Mouse (Mus musculus): Measurements from ENCODE around the gene Tcl1b4.
"Not testable (repeated sequence)": the region's sequence is repeated elsewhere in the genome, so short reads cannot be mapped to it uniquely, and the experiment has no call there.

The Tcl1b4 gene

GRCm38 (mm10) chr12:105201657-105202056 lies at the start of gene Tcl1b4:
TSS of gene Tcl1b4 (plus strand) at chr12:105201957.
- not testable (repeated sequence) for DNase-seq

GRCm38 (mm10) chr12:105155286-105155685 lies 46.5 kb upstream of the Tcl1b4 start:
- not testable (repeated sequence) for DNase-seq

- DNase-seq = no peak
Measured at GRCm38 (mm10) chr12:105158842-105159241, 42.9 kb upstream of the Tcl1b4 start.

GRCm38 (mm10) chr12:105159390-105159789 lies 42.4 kb upstream of the Tcl1b4 start, which contains the start of gene Tcl1b1:
TSS of gene Tcl1b1 (plus strand) at chr12:105159690.
- no peak for DNase-seq

GRCm38 (mm10) chr12:105166734-105167133 lies 35.0 kb upstream of the Tcl1b4 start:
- no peak for DNase-seq

- no peak for DNase-seq
Measured at GRCm38 (mm10) chr12:105173366-105173765, 28.4 kb upstream of the Tcl1b4 start.

- DNase-seq = peak; percentile 39 to 65
Measured at GRCm38 (mm10) chr12:105174318-105174717, 27.4 kb upstream of the Tcl1b4 start.

GRCm38 (mm10) chr12:105176044-105176443 lies 25.7 kb upstream of the Tcl1b4 start, which contains the start of gene Tcl1b5:
TSS of gene Tcl1b5 (plus strand) at chr12:105176344.
- DNase-seq = not testable (repeated sequence)

- not testable (repeated sequence) for DNase-seq
Measured at GRCm38 (mm10) chr12:105181040-105181644, 20.6 kb upstream of the Tcl1b4 start.

- peak in 1 of 2 experiments; percentile 13 for DNase-seq
Measured at GRCm38 (mm10) chr12:105188980-105189379, 12.8 kb upstream of the Tcl1b4 start.

- not testable (repeated sequence) for DNase-seq
Measured at GRCm38 (mm10) chr12:105190743-105191142, 11.0 kb upstream of the Tcl1b4 start, which contains the start of gene Tcl1b3. TSS of gene Tcl1b3 (plus strand) at chr12:105191043.

GRCm38 (mm10) chr12:105199684-105200497 lies 1.9 kb upstream of the Tcl1b4 start:
- DNase-seq = not testable (repeated sequence)

GRCm38 (mm10) chr12:105207071-105207470 lies 5.3 kb downstream of the Tcl1b4 start:
- DNase-seq = no peak

- no peak for DNase-seq
Measured at GRCm38 (mm10) chr12:105208441-105208840, 6.7 kb downstream of the Tcl1b4 start.

- DNase-seq = no peak
Measured at GRCm38 (mm10) chr12:105209231-105209630, 7.5 kb downstream of the Tcl1b4 start.

- no peak for DNase-seq
Measured at GRCm38 (mm10) chr12:105217101-105217760, 15.5 kb downstream of the Tcl1b4 start.

GRCm38 (mm10) chr12:105222601-105223319 lies 21.0 kb downstream of the Tcl1b4 start, which contains the start of gene Tcl1:
TSS of gene Tcl1 (minus strand) at chr12:105222793.
- no peak for DNase-seq

- DNase-seq = no peak
Measured at GRCm38 (mm10) chr12:105224621-105225320, 23.0 kb downstream of the Tcl1b4 start.

GRCm38 (mm10) chr12:105234362-105234761 lies 32.6 kb downstream of the Tcl1b4 start:
- no peak for DNase-seq

GRCm38 (mm10) chr12:105235091-105235490 lies 33.3 kb downstream of the Tcl1b4 start:
- no peak for DNase-seq

GRCm38 (mm10) chr12:105239060-105239459 lies 37.3 kb downstream of the Tcl1b4 start:
- no peak for DNase-seq

- DNase-seq = peak; percentile 28 to 42
Measured at GRCm38 (mm10) chr12:105248763-105249233, 47.0 kb downstream of the Tcl1b4 start.

Measured in kidney, postnatal 25 days (tissue).